Mouse (Mus musculus): ENCODE measurements at regions not wholly inside any gene's neighbourhood (a gene's known extent, or its start where the extent isn't known, plus 50 kb on each side); places are given as distances from the start of the nearest gene placed in this dataset.

- ATAC-seq (replicated peaks; ENCODE audit: poor library complexity, severe bottlenecking) = no peak
Measured at GRCm38 (mm10) chr4:106100211-106101025, 215.6 kb upstream of the Usp24 start.

GRCm38 (mm10) chr4:106101904-106102303, 214.1 kb upstream of the Usp24 start:
- ATAC-seq (replicated peaks; ENCODE audit: poor library complexity, severe bottlenecking) = no peak

GRCm38 (mm10) chr4:106102451-106102977, 213.5 kb upstream of the Usp24 start:
- ATAC-seq (replicated peaks; ENCODE audit: poor library complexity, severe bottlenecking) = no peak

- ATAC-seq (replicated peaks; ENCODE audit: poor library complexity, severe bottlenecking) = no peak
Measured at GRCm38 (mm10) chr4:106103750-106104635, 212.0 kb upstream of the Usp24 start.

- ATAC-seq (replicated peaks; ENCODE audit: poor library complexity, severe bottlenecking) = no peak
Measured at GRCm38 (mm10) chr4:106112981-106113380, 203.0 kb upstream of the Usp24 start.

- ATAC-seq (replicated peaks; ENCODE audit: poor library complexity, severe bottlenecking) = no peak
Measured at GRCm38 (mm10) chr4:106113747-106114146, 202.3 kb upstream of the Usp24 start.

- no peak for ATAC-seq (replicated peaks; ENCODE audit: poor library complexity, severe bottlenecking)
Measured at GRCm38 (mm10) chr4:106116611-106117010, 199.4 kb upstream of the Usp24 start.

- ATAC-seq (replicated peaks; ENCODE audit: poor library complexity, severe bottlenecking) = no peak
Measured at GRCm38 (mm10) chr4:106121306-106121705, 194.7 kb upstream of the Usp24 start.

- no peak for ATAC-seq (replicated peaks; ENCODE audit: poor library complexity, severe bottlenecking)
Measured at GRCm38 (mm10) chr4:106123038-106123654, 192.9 kb upstream of the Usp24 start.

- no peak for ATAC-seq (replicated peaks; ENCODE audit: poor library complexity, severe bottlenecking)
Measured at GRCm38 (mm10) chr4:106127199-106127598, 188.8 kb upstream of the Usp24 start.

GRCm38 (mm10) chr4:106127641-106128040, 188.4 kb upstream of the Usp24 start:
- ATAC-seq (replicated peaks; ENCODE audit: poor library complexity, severe bottlenecking) = no peak

GRCm38 (mm10) chr4:106129327-106129726, 186.7 kb upstream of the Usp24 start:
- ATAC-seq (replicated peaks; ENCODE audit: poor library complexity, severe bottlenecking) = no peak

- no peak for ATAC-seq (replicated peaks; ENCODE audit: poor library complexity, severe bottlenecking)
Measured at GRCm38 (mm10) chr4:106129803-106130202, 186.2 kb upstream of the Usp24 start.

- ATAC-seq (replicated peaks; ENCODE audit: poor library complexity, severe bottlenecking) = no peak
Measured at GRCm38 (mm10) chr4:106133746-106134730, 182.0 kb upstream of the Usp24 start.

- ATAC-seq (replicated peaks; ENCODE audit: poor library complexity, severe bottlenecking) = no peak
Measured at GRCm38 (mm10) chr4:106142741-106143140, 173.3 kb upstream of the Usp24 start.

- no peak for ATAC-seq (replicated peaks; ENCODE audit: poor library complexity, severe bottlenecking)
Measured at GRCm38 (mm10) chr4:106144351-106145116, 171.5 kb upstream of the Usp24 start.

GRCm38 (mm10) chr4:106146919-106147460, 169.0 kb upstream of the Usp24 start:
- ATAC-seq (replicated peaks; ENCODE audit: poor library complexity, severe bottlenecking) = no peak

GRCm38 (mm10) chr4:106148866-106149265, 167.1 kb upstream of the Usp24 start:
- ATAC-seq (replicated peaks; ENCODE audit: poor library complexity, severe bottlenecking) = no peak
